Mouse (Mus musculus) C2C12 (cell line): Measurements from ENCODE around the gene Ap3b1. TPM values are rescaled to one million over a fixed set of nuclear protein-coding genes. Genes with fewer than 3 reads are reported as not detected.
A peak's percentile ranks its signal among the peaks of the same experiment; 100 is the strongest.
"Not testable (repeated sequence)": the region's sequence is repeated elsewhere in the genome, so short reads cannot be mapped to it uniquely, and the experiment has no call there.

Experiments used
- H3K27me3 ChIP-seq: one replicate; pipeline ENCODE4 v1.6.1; 2011; ENCODE audit not compliant: control insufficient read depth, insufficient read depth, insufficient read length
- H3K36me3 ChIP-seq: one replicate; pipeline ENCODE4 v1.6.1; 2011; ENCODE audit not compliant: control insufficient read depth, insufficient read depth
- H3K4me3 ChIP-seq: one replicate; pipeline ENCODE4 v1.5.1; 2011; ENCODE audit warnings: mild to moderate bottlenecking, control low read depth; ENCODE audit not compliant: poor library complexity, insufficient read depth, severe bottlenecking
- H3K79me2 ChIP-seq: one replicate; pipeline ENCODE4 v1.6.1; 2011; ENCODE audit not compliant: control insufficient read depth, insufficient read depth
- H3K79me3 ChIP-seq: one replicate; pipeline ENCODE4 v1.6.1; 2011; ENCODE audit warnings: low read depth, control low read depth
- H3ac ChIP-seq: one replicate; pipeline ENCODE3; 2011; ENCODE audit warnings: low read depth; ENCODE audit not compliant: control insufficient read depth, insufficient read length
- CEBPB ChIP-seq: IDR thresholded peaks from one replicate; pipeline ENCODE4 v1.6.1; 2011; ENCODE audit warnings: low read depth, mild to moderate bottlenecking, control low read depth, moderate library complexity
- CTCF ChIP-seq: IDR thresholded peaks from one replicate; pipeline ENCODE4 v1.5.1; 2011; ENCODE audit not compliant: control insufficient read depth, insufficient read depth, insufficient read length
- FOSL1 ChIP-seq: IDR thresholded peaks from one replicate; pipeline ENCODE4 v1.8.0; 2011; ENCODE audit warnings: mild to moderate bottlenecking, low read length; ENCODE audit not compliant: poor library complexity, insufficient read depth, severe bottlenecking
- MAX ChIP-seq: IDR thresholded peaks from one replicate; pipeline ENCODE4 v1.6.1; 2011; ENCODE audit warnings: mild to moderate bottlenecking, control low read depth
- MYOD1 ChIP-seq: IDR thresholded peaks from one replicate; pipeline ENCODE4 v1.6.1; 2011; ENCODE audit warnings: low read depth; ENCODE audit not compliant: control insufficient read depth, insufficient read length
- MYOG ChIP-seq: IDR thresholded peaks from one replicate; pipeline ENCODE4 v1.6.1; 2011; ENCODE audit not compliant: control insufficient read depth, insufficient read length; ENCODE audit errors: extremely low read depth
- USF1 ChIP-seq: IDR thresholded peaks from one replicate; pipeline ENCODE4 v1.6.1; 2011; ENCODE audit warnings: low read depth, mild to moderate bottlenecking, control low read depth, moderate library complexity
- long read RNA-seq, 2 experiments: library from polyadenylated mRNA; unstranded; transcript quantifications; one replicate each; pipeline ENCODE4 v2.0.0; 2019 to 2020
- polyA plus RNA-seq: library from polyadenylated mRNA; unstranded; fragments of >200 nt; fragmentation: generic; extraction: Trizol; gene quantifications from one replicate; pipeline ENCODE4 v1.2.1, GENCODE M21; 2012; ENCODE audit warnings: missing spikeins

Ap3b1 gene
- polyA plus RNA-seq: 21.2 TPM
- long read RNA-seq, experiment 1, full-length matches to known transcripts: 10 of 36 reads
- long read RNA-seq, experiment 1, partial matches to known transcripts: 18 of 36 reads
- long read RNA-seq, experiment 1, other reads (novel, unspliced or antisense): 8 of 36 reads
- long read RNA-seq, experiment 2, full-length matches to known transcripts: 62 of 199 reads
- long read RNA-seq, experiment 2, partial matches to known transcripts: 107 of 199 reads
- long read RNA-seq, experiment 2, other reads (novel, unspliced or antisense): 30 of 199 reads

DNA sequence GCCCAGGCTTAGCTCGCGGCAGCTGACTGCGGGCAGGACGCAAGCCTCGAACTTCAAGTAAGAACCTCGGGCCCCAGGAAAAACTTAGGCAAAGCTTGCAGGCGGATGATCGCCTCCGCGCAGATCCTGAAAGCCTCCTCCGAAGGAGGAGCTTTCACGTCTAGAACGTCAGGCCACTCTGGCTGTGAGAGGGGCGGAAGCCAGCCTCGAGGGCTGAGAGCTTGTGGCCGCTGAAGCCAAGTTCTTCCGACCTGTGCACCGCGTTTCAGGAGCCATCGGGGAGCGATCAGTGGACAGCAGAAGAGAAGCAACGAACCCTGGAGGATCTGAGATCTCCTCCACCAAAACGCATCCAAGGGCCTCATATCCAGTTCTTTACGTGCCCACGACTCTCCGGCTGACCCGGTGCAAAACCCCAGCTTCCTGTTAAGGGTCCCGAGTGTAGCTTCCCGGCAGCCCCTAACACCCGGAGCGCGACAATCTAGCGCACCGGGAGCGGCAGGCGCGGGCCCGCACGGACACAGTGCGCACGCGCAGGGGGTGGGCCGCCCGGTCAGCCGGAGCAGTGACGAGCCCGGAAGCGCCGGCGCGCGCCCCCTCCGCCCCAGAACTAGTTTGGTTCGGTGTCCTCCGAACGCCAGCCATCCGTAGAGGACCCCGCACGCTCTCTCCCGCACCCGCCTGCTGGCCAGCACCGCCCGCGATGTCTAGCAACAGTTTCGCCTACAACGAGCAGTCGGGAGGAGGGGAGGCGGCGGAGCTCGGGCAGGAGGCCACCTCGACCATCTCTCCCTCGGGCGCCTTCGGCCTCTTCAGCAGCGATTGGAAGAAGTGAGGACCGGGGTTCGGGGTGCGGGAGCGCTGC lies at the start of gene Ap3b1:
TSS of gene Ap3b1 (plus strand) at position 560 of the 865 bp plus-strand sequence.
- H3K36me3 ChIP-seq: no peaks in the 10 kb centered on the region
- H3ac ChIP-seq: peak within 1 kb of the TSS; percentile 98
- peak within 1 kb of the TSS; percentile 68 for H3K4me3 ChIP-seq
- no peaks in the 10 kb centered on the region for H3K27me3 ChIP-seq
- peaks cover 46% of the 10 kb centered on the region for H3K79me2 ChIP-seq
- TF ChIP-seq CEBPB (no peak), MYOD1 (no peak), FOSL1 (no peak), CTCF (no peak), MAX (no peak), USF1 (no peak), MYOG (no peak)
- peaks cover 20% of the 10 kb centered on the region for H3K79me3 ChIP-seq

DNA sequence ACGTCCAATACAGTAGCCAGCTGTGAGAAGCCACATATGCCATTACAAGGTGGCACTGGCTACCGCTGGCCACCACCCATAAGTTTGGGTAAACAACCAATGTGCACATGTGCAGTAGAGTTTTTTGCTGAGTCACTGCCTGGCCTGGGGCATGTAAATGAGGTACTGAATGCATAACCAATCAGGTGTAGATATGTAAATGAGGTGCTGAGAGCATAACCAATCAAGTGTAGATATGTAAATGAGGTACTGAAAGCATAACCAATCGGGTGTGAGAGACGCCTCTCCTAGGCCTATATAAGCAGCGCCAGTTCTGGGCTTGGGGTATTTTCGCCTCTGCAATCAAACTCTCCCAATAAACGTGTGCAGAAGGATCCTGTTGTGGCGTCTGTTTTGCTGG lies 45.9 kb upstream of the Ap3b1 start:
- not testable (repeated sequence) for H3K4me3 ChIP-seq, H3K79me2 ChIP-seq, H3K79me3 ChIP-seq, H3K27me3 ChIP-seq, H3ac ChIP-seq, H3K36me3 ChIP-seq

DNA sequence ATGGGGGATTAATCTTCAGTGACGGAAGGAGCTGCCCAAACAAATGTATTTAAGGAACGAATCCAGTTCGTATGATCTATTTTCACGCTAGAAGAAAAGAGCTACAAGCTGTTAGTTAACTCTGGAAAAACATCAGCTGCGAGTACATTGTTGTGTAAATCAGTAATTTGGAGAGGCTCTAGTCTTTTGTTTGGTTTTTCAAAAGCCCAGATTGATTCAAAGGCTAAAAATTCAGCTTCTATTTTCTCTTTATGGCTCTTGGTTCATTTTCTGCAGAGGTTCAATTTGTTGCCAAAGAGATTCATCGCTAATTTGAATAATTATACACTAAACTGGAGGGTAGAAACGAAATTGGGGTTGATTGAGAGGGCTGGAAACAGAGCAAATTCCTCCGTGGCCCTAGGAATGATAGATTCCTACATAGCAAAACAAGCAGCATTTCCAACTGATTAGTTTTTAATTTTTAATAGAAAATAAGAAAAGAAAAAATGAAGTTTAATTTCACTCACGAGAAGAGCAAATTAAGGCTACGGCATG lies 41.7 kb upstream of the Ap3b1 start:
- no peak for TF ChIP-seq MYOG
- H3K27me3 ChIP-seq: no peaks in the 10 kb centered on the region

DNA sequence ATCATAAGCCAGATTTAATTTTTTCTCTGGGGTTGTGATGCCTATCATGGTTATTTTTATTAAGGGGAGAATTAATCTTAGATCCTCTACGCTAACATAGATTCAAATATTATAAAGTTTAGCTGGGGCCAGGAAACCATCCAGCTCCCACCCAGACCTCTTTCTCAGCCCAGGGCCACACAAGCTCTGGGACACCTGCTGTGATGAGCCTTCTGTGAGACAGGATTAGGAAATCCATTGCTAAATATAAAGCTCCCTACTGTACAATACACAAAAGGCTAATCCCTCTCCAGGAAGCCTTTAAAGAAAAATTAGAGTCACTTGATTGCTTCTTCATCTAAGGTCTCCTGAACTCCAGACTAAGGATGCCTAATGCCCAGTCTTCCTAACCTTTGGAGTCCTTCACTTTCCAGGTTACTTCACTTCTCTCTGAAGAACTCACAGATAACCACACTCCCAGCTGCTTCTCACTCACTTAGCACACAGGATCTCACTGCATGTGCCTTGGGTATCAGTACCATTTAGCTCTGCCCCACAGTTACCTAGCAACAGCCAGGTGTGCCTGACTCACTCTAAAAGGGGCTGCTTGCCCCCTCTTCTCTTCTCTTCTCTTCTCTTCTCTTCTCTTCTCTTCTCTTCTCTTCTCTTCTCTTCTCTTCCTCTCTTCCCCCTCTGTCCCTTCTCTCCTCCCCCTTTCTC lies 37.5 kb upstream of the Ap3b1 start:
- Histone ChIP-seq H3K79me2 (no peaks in the 10 kb centered on the region), H3K36me3 (no peaks in the 10 kb centered on the region), H3K27me3 (no peaks in the 10 kb centered on the region), H3K79me3 (no peaks in the 10 kb centered on the region), H3K4me3 (no peak overlapping the region), H3ac (no peak overlapping the region)
- TF ChIP-seq CEBPB (no peak), MYOD1 (no peak), MYOG (no peak), USF1 (no peak), MAX (no peak), FOSL1 (no peak), CTCF (no peak)

More for the DNA sequence above, 41.7 kb upstream of the Ap3b1 start:
- no peaks in the 10 kb centered on the region for H3K79me3 ChIP-seq
- no peaks in the 10 kb centered on the region for H3K79me2 ChIP-seq
- no peak overlapping the region for H3ac ChIP-seq
- H3K36me3 ChIP-seq: no peaks in the 10 kb centered on the region
- H3K4me3 ChIP-seq: no peak overlapping the region

DNA sequence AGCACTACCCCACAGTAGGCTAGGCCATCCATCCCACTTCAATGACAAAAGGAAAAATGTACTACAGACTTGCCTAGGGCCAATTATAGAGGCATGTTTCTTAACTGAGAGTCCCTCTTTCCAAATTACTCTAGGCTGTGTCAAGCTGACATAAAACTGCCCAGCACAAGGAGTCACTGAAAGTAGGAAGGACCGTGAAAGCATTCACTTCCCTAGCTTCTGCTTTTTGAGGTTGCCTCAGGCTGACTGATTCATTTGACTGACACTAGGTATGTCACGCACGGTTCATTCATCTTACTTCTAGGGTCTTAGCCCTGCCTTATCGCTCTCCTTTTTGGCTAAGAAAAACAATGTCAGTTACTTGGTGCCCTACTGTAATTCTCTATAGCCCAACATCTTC lies 36.3 kb upstream of the Ap3b1 start:
- TF ChIP-seq USF1: no peak
- no peak for TF ChIP-seq MYOG
- no peak for TF ChIP-seq CTCF
- no peak for TF ChIP-seq CEBPB
- TF ChIP-seq MYOD1: no peak
- TF ChIP-seq MAX: no peak
- TF ChIP-seq FOSL1: no peak
- no peak overlapping the region for H3ac ChIP-seq
- no peak overlapping the region for H3K4me3 ChIP-seq
- H3K36me3 ChIP-seq: no peaks in the 10 kb centered on the region
- no peaks in the 10 kb centered on the region for H3K27me3 ChIP-seq
- H3K79me2 ChIP-seq: no peaks in the 10 kb centered on the region
- no peaks in the 10 kb centered on the region for H3K79me3 ChIP-seq
